Mouse (Mus musculus) liver, embryonic 12.5 days (tissue): ENCODE results near the gene Mff. TPM values are rescaled to one million over a fixed set of nuclear protein-coding genes. Genes with fewer than 3 reads are reported as not detected.

Source experiments
- ATAC-seq: fragments of 200-750 bp; cut with Nextera tagmentation; 2 replicates; pipeline ENCODE4 v1.8.0; 2017; ENCODE audit warnings: moderate number of reproducible peaks, mild to moderate bottlenecking, moderate library complexity
- H3K27ac ChIP-seq: fragments of 300-500 bp; sonication (generic); 2 replicates; pipeline ENCODE4 v1.5.1; 2016; ENCODE audit warnings: mild to moderate bottlenecking
- H3K27me3 ChIP-seq: fragments of 300-500 bp; sonication (generic); replicated peaks from 2 replicates; pipeline ENCODE4 v1.6.1; 2016; ENCODE audit warnings: mild to moderate bottlenecking, moderate library complexity
- H3K36me3 ChIP-seq: fragments of 300-500 bp; sonication (generic); 2 replicates; pipeline ENCODE4 v1.6.1; 2016; ENCODE audit warnings: mild to moderate bottlenecking, moderate library complexity
- H3K4me1 ChIP-seq: fragments of 300-500 bp; sonication (generic); 2 replicates; pipeline ENCODE4 v1.6.1; 2016
- H3K4me2 ChIP-seq: fragments of 300-500 bp; sonication (generic); 2 replicates; pipeline ENCODE4 v1.6.1; 2016; ENCODE audit warnings: mild to moderate bottlenecking, moderate library complexity
- H3K4me3 ChIP-seq: fragments of 300-500 bp; sonication (generic); 2 replicates; pipeline ENCODE4 v1.5.1; 2016; ENCODE audit warnings: mild to moderate bottlenecking, moderate library complexity
- H3K9ac ChIP-seq: fragments of 300-500 bp; sonication (generic); 2 replicates; pipeline ENCODE4 v1.6.1; 2016; ENCODE audit warnings: mild to moderate bottlenecking, moderate library complexity
- H3K9me3 ChIP-seq: fragments of 300-500 bp; sonication (generic); replicated peaks from 2 replicates; pipeline ENCODE4 v1.6.1; 2016; ENCODE audit warnings: mild to moderate bottlenecking, moderate library complexity
- WGBS: fragments of 180-500 bp; shearing (Covaris S2); methylation state at CpG from one replicate; pipeline ENCODE4 v1.1.7; 2016; ENCODE audit not compliant: insufficient replicate concordance; 5-methylcytosine and 5-hydroxymethylcytosine counted together
- polyA plus RNA-seq: library from polyadenylated mRNA; unstranded; fragments of >200 nt; fragmentation: Nextera tagmentation; extraction: Ambion mirVana; gene quantifications from 2 replicates; pipeline ENCODE4 v1.2.1, GENCODE M21; 2016

The Mff gene
- 208 TPM in 2 replicates for polyA plus RNA-seq

GRCm38 (mm10) chr1:82724339-82725025 lies at the start of gene Mff:
Gene Mff (plus strand): TSS chr1:82724890.
- H3K4me1 ChIP-seq: peaks cover 31% of the 10 kb centered on the region
- peak within 1 kb of the TSS; percentile 84 for H3K4me3 ChIP-seq
- peak within 1 kb of the TSS; percentile 94 for H3K9ac ChIP-seq
- H3K27ac ChIP-seq: peak within 1 kb of the TSS; percentile 95
- 9% methylated on average over 38 of the region's 38 CpGs for WGBS
- peaks cover 4% of the 10 kb centered on the region; the same call in 1 of the 2 replicates for H3K27me3 ChIP-seq
- ATAC-seq: peak; percentile 95
- H3K9me3 ChIP-seq: no peaks in the 10 kb centered on the region
- peaks cover 23% of the 10 kb centered on the region for H3K36me3 ChIP-seq
- H3K4me2 ChIP-seq: peak within 1 kb of the TSS; percentile 88

GRCm38 (mm10) chr1:82686328-82686727 lies 38.4 kb upstream of the Mff start:
- no peak overlapping the region for H3K4me2 ChIP-seq
- no peak overlapping the region for H3K4me3 ChIP-seq
- no peak overlapping the region for H3K9ac ChIP-seq
- peaks cover 9% of the 10 kb centered on the region for H3K4me1 ChIP-seq
- WGBS: 32% methylated on average over 5 of the region's 5 CpGs
- ATAC-seq: peak; percentile 73
- H3K36me3 ChIP-seq: no peaks in the 10 kb centered on the region
- H3K27me3 ChIP-seq: no peaks in the 10 kb centered on the region
- H3K9me3 ChIP-seq: no peaks in the 10 kb centered on the region
- H3K27ac ChIP-seq: no peak overlapping the region

GRCm38 (mm10) chr1:82686866-82687265 lies 37.8 kb upstream of the Mff start:
- H3K9me3 ChIP-seq: no peaks in the 10 kb centered on the region
- H3K27ac ChIP-seq: no peak overlapping the region
- H3K4me1 ChIP-seq: peaks cover 9% of the 10 kb centered on the region
- WGBS: 40% methylated on average over 2 of the region's 2 CpGs
- H3K4me2 ChIP-seq: no peak overlapping the region
- no peak overlapping the region for H3K4me3 ChIP-seq
- H3K9ac ChIP-seq: no peak overlapping the region
- H3K27me3 ChIP-seq: no peaks in the 10 kb centered on the region
- no peaks in the 10 kb centered on the region for H3K36me3 ChIP-seq
- peak; percentile 80 for ATAC-seq

GRCm38 (mm10) chr1:82687931-82688330 lies 36.8 kb upstream of the Mff start:
- 71% methylated on average over 6 of the region's 6 CpGs for WGBS
- no peak overlapping the region for H3K27ac ChIP-seq
- no peak overlapping the region for H3K9ac ChIP-seq
- ATAC-seq: no peak
- no peaks in the 10 kb centered on the region for H3K9me3 ChIP-seq
- no peak overlapping the region for H3K4me3 ChIP-seq
- H3K4me2 ChIP-seq: no peak overlapping the region
- H3K36me3 ChIP-seq: no peaks in the 10 kb centered on the region
- H3K4me1 ChIP-seq: peaks cover 9% of the 10 kb centered on the region
- H3K27me3 ChIP-seq: no peaks in the 10 kb centered on the region

- no peak overlapping the region for H3K9ac ChIP-seq
- H3K27me3 ChIP-seq: 0 out of 2 replicates have a peak, but pooled peaks cover 5% of the 10 kb centered on the region
- H3K4me3 ChIP-seq: no peak overlapping the region
- H3K4me1 ChIP-seq: no peaks in the 10 kb centered on the region
- H3K4me2 ChIP-seq: no peak overlapping the region
- H3K27ac ChIP-seq: no peak overlapping the region
- H3K36me3 ChIP-seq: no peaks in the 10 kb centered on the region
- no peak for ATAC-seq
- WGBS: 41% methylated on average over 3 of the region's 3 CpGs
- no peaks in the 10 kb centered on the region for H3K9me3 ChIP-seq
Measured at GRCm38 (mm10) chr1:82695915-82696314, 28.8 kb upstream of the Mff start.

- Histone ChIP-seq H3K27me3 (peaks cover 3% of the 10 kb centered on the region; the same call in 1 of the 2 replicates), H3K4me1 (peaks cover 30% of the 10 kb centered on the region), H3K9ac (no peak overlapping the region), H3K4me2 (peak overlapping the region; percentile 29), H3K4me3 (no peak overlapping the region), H3K9me3 (no peaks in the 10 kb centered on the region), H3K36me3 (no peaks in the 10 kb centered on the region), H3K27ac (peak overlapping the region; percentile 72)
- 50% methylated on average over 9 of the region's 9 CpGs for WGBS
- peak; percentile 83 for ATAC-seq
Measured at GRCm38 (mm10) chr1:82717816-82718512, 6.7 kb upstream of the Mff start.

GRCm38 (mm10) chr1:82725026-82725874 lies 560 bp downstream of the Mff start:
- H3K4me2 ChIP-seq: peak overlapping the region; percentile 88
- H3K36me3 ChIP-seq: peaks cover 31% of the 10 kb centered on the region
- peaks cover 23% of the 10 kb centered on the region for H3K4me1 ChIP-seq
- peaks cover 4% of the 10 kb centered on the region; the same call in 1 of the 2 replicates for H3K27me3 ChIP-seq
- H3K4me3 ChIP-seq: peak overlapping the region; percentile 84
- 1% methylated on average over 37 of the region's 37 CpGs for WGBS
- peak overlapping the region; percentile 95 for H3K27ac ChIP-seq
- peak; percentile 96 for ATAC-seq
- H3K9ac ChIP-seq: peak overlapping the region; percentile 94
- no peaks in the 10 kb centered on the region for H3K9me3 ChIP-seq

- peaks cover 36% of the 10 kb centered on the region for H3K36me3 ChIP-seq
- peak; percentile 57 for ATAC-seq
- no peaks in the 10 kb centered on the region for H3K9me3 ChIP-seq
- H3K27ac ChIP-seq: peak overlapping the region; percentile 95
- H3K4me3 ChIP-seq: peak overlapping the region; percentile 84
- H3K27me3 ChIP-seq: peaks cover 4% of the 10 kb centered on the region; the same call in 1 of the 2 replicates
- peak overlapping the region; percentile 88 for H3K4me2 ChIP-seq
- 4% methylated on average over 4 of the region's 4 CpGs for WGBS
- peak overlapping the region; percentile 94 for H3K9ac ChIP-seq
- H3K4me1 ChIP-seq: peaks cover 23% of the 10 kb centered on the region
Measured at GRCm38 (mm10) chr1:82725875-82726185, 1.1 kb downstream of the Mff start.

GRCm38 (mm10) chr1:82726482-82726881 lies 1.8 kb downstream of the Mff start:
- no peak for ATAC-seq
- WGBS: 27% methylated on average over 5 of the region's 5 CpGs
- Histone ChIP-seq H3K9ac (peak overlapping the region; percentile 94), H3K36me3 (peaks cover 43% of the 10 kb centered on the region), H3K4me2 (peak overlapping the region; percentile 88), H3K4me1 (peaks cover 23% of the 10 kb centered on the region), H3K27me3 (peaks cover 4% of the 10 kb centered on the region; the same call in 1 of the 2 replicates), H3K4me3 (peak overlapping the region; percentile 84), H3K9me3 (no peaks in the 10 kb centered on the region), H3K27ac (peak overlapping the region; percentile 95)

- no peak overlapping the region for H3K4me3 ChIP-seq
- H3K27ac ChIP-seq: no peak overlapping the region
- peaks cover 16% of the 10 kb centered on the region for H3K4me1 ChIP-seq
- H3K36me3 ChIP-seq: peaks cover 96% of the 10 kb centered on the region
- H3K9me3 ChIP-seq: no peaks in the 10 kb centered on the region
- no peak overlapping the region for H3K9ac ChIP-seq
- peak; percentile 71 for ATAC-seq
- H3K27me3 ChIP-seq: no peaks in the 10 kb centered on the region
- WGBS: 53% methylated on average over 1 of the region's 1 CpGs
- H3K4me2 ChIP-seq: no peak overlapping the region
Measured at GRCm38 (mm10) chr1:82733357-82733756, 8.7 kb downstream of the Mff start.

- WGBS: 75% methylated on average over 1 of the region's 1 CpGs
- H3K27me3 ChIP-seq: no peaks in the 10 kb centered on the region
- ATAC-seq: no peak
- no peaks in the 10 kb centered on the region for H3K9me3 ChIP-seq
- no peak overlapping the region for H3K27ac ChIP-seq
- H3K4me3 ChIP-seq: no peak overlapping the region
- H3K4me2 ChIP-seq: no peak overlapping the region
- H3K4me1 ChIP-seq: peaks cover 7% of the 10 kb centered on the region
- H3K9ac ChIP-seq: no peak overlapping the region
- peaks cover 84% of the 10 kb centered on the region for H3K36me3 ChIP-seq
Measured at GRCm38 (mm10) chr1:82738066-82738465, 13.4 kb downstream of the Mff start.
